Mouse (Mus musculus): ENCODE measurements around the gene Dst.

GRCm38 (mm10) chr1:34052422-34052821, 144.4 kb downstream of the Dst start:
- TF ChIP-seq CTCF (conservative IDR thresholded peaks at IDR 0.05 in 1 of 2, IDR thresholded peaks at IDR 0.05 in 1 of 2; ENCODE audit: low read depth in 2 of 2, low read length in 2 of 2) (no peak), USF1 (IDR thresholded peaks at IDR 0.05; ENCODE audit: low read depth, low read length) (no peak), POLR2A (IDR thresholded peaks at IDR 0.05; ENCODE audit: low read depth, low read length) (no peak), EP300 (IDR thresholded peaks at IDR 0.05; ENCODE audit: low read length) (no peak), UBTF (IDR thresholded peaks at IDR 0.05; ENCODE audit: low read depth, low read length) (no peak), USF2 (conservative IDR thresholded peaks at IDR 0.05; ENCODE audit: low read depth, low read length) (no peak), NRF1 (IDR thresholded peaks at IDR 0.05; ENCODE audit: low read depth, low read length) (no peak)
